Mouse (Mus musculus) small intestine, adult 2 months (tissue): Measurements from ENCODE around the gene Rnf130.

ENCODE experiments used
- CTCF ChIP-seq: fragments of 200-500 bp; IDR thresholded peaks from 2 replicates; pipeline ENCODE4 v1.5.1; 2012; ENCODE audit warnings: low read depth, mild to moderate bottlenecking, control low read depth, inconsistent platforms, low read length, moderate library complexity, mixed read lengths; ENCODE audit not compliant: insufficient replicate concordance, insufficient read length; ENCODE audit errors: extremely low read depth
- POLR2A ChIP-seq: fragments of 200-500 bp; IDR thresholded peaks from 2 replicates; pipeline ENCODE4 v1.6.1; 2012; ENCODE audit warnings: low read depth, mild to moderate bottlenecking, control low read depth, inconsistent platforms, low read length, moderate library complexity

DNA sequence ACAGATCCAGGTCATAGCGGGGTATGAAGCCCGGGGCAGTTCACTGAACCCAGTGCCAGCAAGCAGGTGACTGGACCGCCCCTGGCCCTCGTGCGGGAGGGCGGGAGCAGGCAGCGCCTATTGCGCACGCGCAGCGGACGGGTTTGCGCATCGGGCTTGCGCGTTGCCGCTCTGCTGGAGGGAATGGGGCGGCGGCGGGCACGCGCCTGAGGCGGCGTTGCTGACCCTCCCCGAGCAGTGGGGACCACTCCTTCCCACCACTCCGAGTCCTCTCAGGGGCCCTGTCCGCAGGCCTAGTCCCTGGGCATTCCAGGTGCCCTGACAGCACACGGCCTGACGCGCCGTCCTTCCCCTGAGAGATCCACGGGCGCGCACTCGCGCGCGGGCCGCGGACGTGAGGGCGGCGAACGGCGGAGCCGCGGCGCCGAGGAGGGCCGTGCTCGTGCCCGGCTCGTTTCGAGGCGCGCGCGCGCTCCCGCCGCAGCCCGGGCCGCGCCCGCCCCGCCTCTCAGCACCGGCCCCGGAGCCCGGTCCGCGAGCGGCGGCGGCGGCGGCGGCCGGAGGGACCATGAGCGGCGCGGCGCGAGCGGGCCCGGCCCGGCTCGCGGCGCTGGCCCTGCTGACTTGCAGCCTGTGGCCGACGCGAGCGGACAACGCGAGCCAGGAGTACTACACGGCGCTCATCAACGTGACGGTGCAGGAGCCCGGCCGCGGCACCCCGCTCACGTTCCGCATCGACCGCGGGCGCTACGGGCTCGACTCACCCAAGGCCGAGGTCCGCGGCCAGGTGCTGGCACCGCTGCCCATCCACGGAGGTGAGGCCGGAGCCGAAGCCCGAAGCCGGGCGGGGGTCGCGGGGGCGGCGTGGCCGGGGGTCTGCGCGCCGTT lies at the start of gene Rnf130:
- TF ChIP-seq CTCF, result no peak
- TF ChIP-seq POLR2A, result peak; percentile 12; the same call in 1 of the 2 replicates
